Mouse (Mus musculus): ENCODE data around the gene Usp9y.
A peak's percentile ranks its signal among the peaks of the same experiment; 100 is the strongest.

Usp9y gene

GRCm38 (mm10) chrY:1459682-1460081, at the start of gene Usp9y:
Gene Usp9y (minus strand): TSS chrY:1459782.
- DNase-seq (ENCODE audit: low spot score in 2 of 2) = no peak

GRCm38 (mm10) chrY:1293708-1294107, 165.9 kb downstream of the Usp9y start:
- no peak for DNase-seq (ENCODE audit: low spot score in 2 of 2)

- peak in 1 of 2 experiments; percentile 74 for DNase-seq (ENCODE audit: low spot score in 2 of 2)
These were observed 173.3 kb downstream of the Usp9y start, which contains the start of gene Ddx3y for GRCm38 (mm10) chrY:1286171-1286795. Gene Ddx3y (minus strand): TSS chrY:1286629.

GRCm38 (mm10) chrY:1285735-1286134, 173.8 kb downstream of the Usp9y start:
- peak in 1 of 2 experiments; percentile 22 for DNase-seq (ENCODE audit: low spot score in 2 of 2)

All from right cerebral cortex, adult 2 months (tissue).